Mouse (Mus musculus): ENCODE measurements around the gene Ccz1.
A peak's percentile ranks its signal among the peaks of the same experiment; 100 is the strongest.

Gene Ccz1

GRCm38 (mm10) chr5:143993849-143994248 lies 20.8 kb downstream of the Ccz1 start:
- DNase-seq (ENCODE audit: low read depth, low spot score): no peak

- DNase-seq (ENCODE audit: low read depth, low spot score): no peak
Observed at GRCm38 (mm10) chr5:143993260-143993659, 21.4 kb downstream of the Ccz1 start.

- no peak for DNase-seq (ENCODE audit: low read depth, low spot score)
Observed at GRCm38 (mm10) chr5:143992661-143993060, 22.0 kb downstream of the Ccz1 start.

GRCm38 (mm10) chr5:143990086-143990485 lies 24.6 kb downstream of the Ccz1 start:
- no peak for DNase-seq (ENCODE audit: low read depth, low spot score)

- DNase-seq (ENCODE audit: low read depth, low spot score): no peak
Observed at GRCm38 (mm10) chr5:143989046-143989445, 25.6 kb downstream of the Ccz1 start.

- DNase-seq (ENCODE audit: low read depth, low spot score): no peak
Observed at GRCm38 (mm10) chr5:143987596-143987995, 27.1 kb downstream of the Ccz1 start.

- DNase-seq (ENCODE audit: low read depth, low spot score): no peak
Observed at GRCm38 (mm10) chr5:143985381-143985780, 29.3 kb downstream of the Ccz1 start.

GRCm38 (mm10) chr5:143982361-143982760 lies 32.3 kb downstream of the Ccz1 start:
- DNase-seq (ENCODE audit: low read depth, low spot score): no peak

- peak; percentile 61 for DNase-seq (ENCODE audit: low read depth, low spot score)
Observed at GRCm38 (mm10) chr5:143980858-143981257, 33.8 kb downstream of the Ccz1 start.

GRCm38 (mm10) chr5:143976726-143977431 lies 37.8 kb downstream of the Ccz1 start:
- no peak for DNase-seq (ENCODE audit: low read depth, low spot score)

GRCm38 (mm10) chr5:143976232-143976631 lies 38.4 kb downstream of the Ccz1 start:
- no peak for DNase-seq (ENCODE audit: low read depth, low spot score)

GRCm38 (mm10) chr5:143975631-143975933 lies 39.1 kb downstream of the Ccz1 start:
- no peak for DNase-seq (ENCODE audit: low read depth, low spot score)

GRCm38 (mm10) chr5:143974931-143975630 lies 39.6 kb downstream of the Ccz1 start:
- peak; percentile 53 for DNase-seq (ENCODE audit: low read depth, low spot score)

- DNase-seq (ENCODE audit: low read depth, low spot score): no peak
Observed at GRCm38 (mm10) chr5:143972628-143973027, 42.0 kb downstream of the Ccz1 start.

GRCm38 (mm10) chr5:143966671-143967070 lies 48.0 kb downstream of the Ccz1 start:
- no peak for DNase-seq (ENCODE audit: low read depth, low spot score)

GRCm38 (mm10) chr5:143965586-143966345 lies 48.9 kb downstream of the Ccz1 start:
- DNase-seq (ENCODE audit: low read depth, low spot score): no peak

GRCm38 (mm10) chr5:143961176-143961575 lies 53.5 kb downstream of the Ccz1 start:
- no peak for DNase-seq (ENCODE audit: low read depth, low spot score)

GRCm38 (mm10) chr5:143959551-143959950 lies 55.1 kb downstream of the Ccz1 start:
- DNase-seq (ENCODE audit: low read depth, low spot score): no peak

- no peak for DNase-seq (ENCODE audit: low read depth, low spot score)
Observed at GRCm38 (mm10) chr5:143957101-143957500, 57.6 kb downstream of the Ccz1 start.

- no peak for DNase-seq (ENCODE audit: low read depth, low spot score)
Observed at GRCm38 (mm10) chr5:143950016-143950415, 64.7 kb downstream of the Ccz1 start.

- no peak for DNase-seq (ENCODE audit: low read depth, low spot score)
Observed at GRCm38 (mm10) chr5:143948361-143948760, 66.3 kb downstream of the Ccz1 start.

GRCm38 (mm10) chr5:143943231-143944125 lies 71.2 kb downstream of the Ccz1 start:
- DNase-seq (ENCODE audit: low read depth, low spot score): no peak
